Mouse (Mus musculus) lung, postnatal 0 days (tissue): ENCODE measurements around the gene P3h3. TPM values are rescaled to one million over a fixed set of nuclear protein-coding genes. Genes with fewer than 3 reads are reported as not detected.

Source experiments
- ATAC-seq: fragments of 200-750 bp; cut with Nextera tagmentation; 2 replicates; pipeline ENCODE4 v1.8.0; 2017; ENCODE audit warnings: moderate library complexity
- DNase-seq: peaks from one replicate; pipeline ENCODE4 v3.0.0-alpha.2; 2016; ENCODE audit warnings: low spot score
- H3K27ac ChIP-seq: fragments of 300-500 bp; sonication (generic); 2 replicates; pipeline ENCODE4 v1.5.1; 2014; ENCODE audit warnings: antibody characterized with exemption, mild to moderate bottlenecking, low read length, mixed read lengths
- H3K27me3 ChIP-seq: fragments of 300-500 bp; sonication (generic); replicated peaks from 2 replicates; pipeline ENCODE4 v1.6.1; 2014; ENCODE audit warnings: low read length, mixed read lengths; ENCODE audit not compliant: insufficient read depth
- H3K36me3 ChIP-seq: fragments of 300-500 bp; sonication (generic); 2 replicates; pipeline ENCODE4 v1.6.1; 2014; ENCODE audit warnings: low read length, mixed read lengths; ENCODE audit not compliant: insufficient read depth
- H3K4me1 ChIP-seq: fragments of 300-500 bp; sonication (generic); 2 replicates; pipeline ENCODE4 v1.6.1; 2014; ENCODE audit warnings: antibody characterized with exemption, low read depth, low read length, mixed read lengths; ENCODE audit not compliant: insufficient read depth
- H3K4me2 ChIP-seq: fragments of 300-500 bp; sonication (generic); replicated peaks from 2 replicates; pipeline ENCODE4 v1.6.1; 2014; ENCODE audit warnings: low read depth, mild to moderate bottlenecking, low read length, moderate library complexity, mixed read lengths
- H3K4me3 ChIP-seq: fragments of 300-500 bp; sonication (generic); 2 replicates; pipeline ENCODE4 v1.5.1; 2014; ENCODE audit warnings: low read depth, low read length
- H3K9ac ChIP-seq: fragments of 300-500 bp; sonication (generic); replicated peaks from 2 replicates; pipeline ENCODE4 v1.6.1; 2014; ENCODE audit warnings: low read depth, mild to moderate bottlenecking
- H3K9me3 ChIP-seq: fragments of 300-500 bp; sonication (generic); 2 replicates; pipeline ENCODE4 v1.6.1; 2016; ENCODE audit warnings: low read length, mixed read lengths
- CTCF ChIP-seq: IDR thresholded peaks from 2 replicates; pipeline ENCODE4 v1.5.1; 2016; ENCODE audit warnings: antibody characterized with exemption, mild to moderate bottlenecking
- EP300 ChIP-seq: IDR thresholded peaks from 2 replicates; pipeline ENCODE4 v1.6.1; 2016; ENCODE audit warnings: antibody characterized with exemption, mild to moderate bottlenecking, control low read depth
- WGBS: fragments of 180-500 bp; shearing (Covaris S2); extraction: QIAGEN DNeasy Blood & Tissue Kit; methylation state at CpG from one replicate; pipeline ENCODE4 v1.1.7; 2014; 5-methylcytosine and 5-hydroxymethylcytosine counted together
- polyA plus RNA-seq: library from polyadenylated mRNA; unstranded; fragments of >200 nt; fragmentation: Nextera tagmentation; extraction: Ambion mirVana; gene quantifications from 2 replicates; pipeline ENCODE4 v1.2.1, GENCODE M21; 2015

The P3h3 gene
- polyA plus RNA-seq, 1 experiment from 2014 or later, result 8.4 TPM

DNA sequence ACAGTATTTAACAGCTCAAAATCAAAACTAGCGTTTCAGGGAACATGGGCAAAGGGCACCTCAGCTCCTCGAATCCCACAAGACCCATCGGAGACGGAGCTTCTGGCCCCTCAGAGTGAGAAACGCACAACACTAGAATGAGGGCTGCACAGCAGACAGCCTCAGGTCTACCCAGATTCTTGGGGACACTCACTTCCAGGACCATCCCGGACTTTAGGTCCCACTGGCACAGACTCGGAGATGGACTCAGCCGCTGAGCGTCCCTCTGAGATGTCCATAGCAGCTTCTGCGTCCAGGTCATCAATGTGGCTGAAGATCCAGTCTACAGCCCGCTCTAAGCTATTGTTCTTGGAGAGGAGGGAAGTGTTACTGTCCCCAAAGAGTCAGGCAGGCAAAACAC, 40.4 kb downstream of the P3h3 start:
- Histone ChIP-seq H3K4me2 (no peak overlapping the region), H3K27me3 (no peaks in the 10 kb centered on the region), H3K9me3 (no peaks in the 10 kb centered on the region), H3K27ac (no peak overlapping the region), H3K9ac (no peak overlapping the region), H3K36me3 (peaks cover 35% of the 10 kb centered on the region), H3K4me1 (peaks cover 5% of the 10 kb centered on the region; the same call in 1 of the 2 replicates), H3K4me3 (no peak overlapping the region)
- DNase-seq (no peak), ATAC-seq (no peak)
- TF ChIP-seq EP300 (no peak), CTCF (no peak)
- WGBS, result 96% methylated on average over 11 of the region's 11 CpGs

DNA sequence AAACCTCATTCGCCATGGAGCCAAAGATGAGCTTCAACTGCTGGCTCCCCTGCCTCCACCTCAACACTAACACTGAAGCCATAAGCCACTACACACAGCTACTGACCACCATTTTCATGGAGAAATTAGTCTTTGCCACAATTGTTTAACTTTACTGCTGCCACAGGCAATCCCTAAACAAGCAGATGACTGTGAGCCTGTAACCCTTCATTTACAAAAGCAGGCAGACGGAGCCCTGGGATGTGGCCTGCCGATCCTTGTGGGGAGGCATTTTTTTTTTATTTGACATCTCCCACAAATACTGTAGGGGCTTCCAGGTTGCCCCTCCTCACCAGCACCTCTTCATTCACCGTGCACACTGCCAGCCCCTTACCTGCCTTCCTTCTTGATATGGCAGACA, 40.9 kb downstream of the P3h3 start:
- TF ChIP-seq EP300, result no peak
- no peak for TF ChIP-seq CTCF
- ATAC-seq (no peak), DNase-seq (no peak)
- Histone ChIP-seq H3K36me3 (peaks cover 30% of the 10 kb centered on the region), H3K4me1 (peaks cover 5% of the 10 kb centered on the region; the same call in 1 of the 2 replicates), H3K27ac (no peak overlapping the region), H3K4me3 (no peak overlapping the region), H3K9ac (no peak overlapping the region), H3K9me3 (no peaks in the 10 kb centered on the region), H3K4me2 (no peak overlapping the region), H3K27me3 (no peaks in the 10 kb centered on the region)
- WGBS, result 88% methylated on average over 4 of the region's 4 CpGs

DNA sequence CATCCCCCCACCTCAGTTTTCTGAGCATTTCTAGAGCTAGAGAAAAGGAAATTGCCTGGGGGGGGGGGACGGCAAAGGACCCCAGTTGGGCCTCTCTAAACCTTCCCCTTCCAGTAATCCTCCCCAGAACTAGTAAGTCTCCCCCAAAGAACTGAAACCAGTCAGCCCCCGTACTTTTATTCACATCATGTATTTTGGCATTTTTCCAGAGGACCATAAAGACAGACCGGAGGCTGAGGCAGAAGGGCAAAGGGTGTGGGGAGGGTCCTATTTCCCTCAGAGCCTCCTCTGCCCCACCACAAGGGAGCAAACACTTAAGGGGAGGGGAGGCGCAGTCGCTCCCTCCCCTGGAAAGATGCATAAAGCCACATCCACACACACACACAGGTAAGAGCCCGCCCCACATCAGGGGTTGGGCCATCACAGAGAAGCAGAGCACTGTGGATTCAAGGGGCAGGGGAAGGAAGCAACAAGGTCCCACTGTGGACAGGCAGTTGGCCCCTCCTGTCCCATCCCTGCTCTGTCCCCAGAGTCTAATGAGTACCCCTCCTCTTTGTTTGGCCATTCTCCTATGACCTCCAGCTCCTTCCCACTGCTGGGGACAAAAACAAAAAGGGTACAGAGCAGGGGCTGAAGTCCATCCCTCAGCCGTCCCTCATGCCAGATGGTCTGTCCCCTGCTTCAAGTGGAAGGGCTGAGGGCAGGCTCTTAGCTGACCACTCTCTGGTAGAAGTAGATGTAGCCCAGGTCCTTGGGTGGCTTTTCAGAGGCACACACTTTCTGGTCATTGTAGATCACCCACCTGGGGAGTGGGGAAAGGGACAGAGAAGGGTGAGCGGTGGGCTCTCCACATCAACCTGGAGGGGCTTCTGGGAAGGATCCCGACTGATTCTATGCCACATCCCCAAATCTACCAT, 42.4 kb downstream of the P3h3 start:
- 65% methylated on average over 8 of the region's 9 CpGs for WGBS
- TF ChIP-seq CTCF, result no peak
- TF ChIP-seq EP300, result no peak
- peaks cover 18% of the 10 kb centered on the region for H3K36me3 ChIP-seq
- peaks cover 5% of the 10 kb centered on the region; the same call in 1 of the 2 replicates for H3K4me1 ChIP-seq
- no peak overlapping the region for H3K4me2 ChIP-seq
- DNase-seq (no peak), ATAC-seq (no peak)
- no peaks in the 10 kb centered on the region for H3K9me3 ChIP-seq
- H3K27ac ChIP-seq, result no peak overlapping the region
- no peaks in the 10 kb centered on the region for H3K27me3 ChIP-seq
- no peak overlapping the region for H3K4me3 ChIP-seq
- no peak overlapping the region for H3K9ac ChIP-seq

DNA sequence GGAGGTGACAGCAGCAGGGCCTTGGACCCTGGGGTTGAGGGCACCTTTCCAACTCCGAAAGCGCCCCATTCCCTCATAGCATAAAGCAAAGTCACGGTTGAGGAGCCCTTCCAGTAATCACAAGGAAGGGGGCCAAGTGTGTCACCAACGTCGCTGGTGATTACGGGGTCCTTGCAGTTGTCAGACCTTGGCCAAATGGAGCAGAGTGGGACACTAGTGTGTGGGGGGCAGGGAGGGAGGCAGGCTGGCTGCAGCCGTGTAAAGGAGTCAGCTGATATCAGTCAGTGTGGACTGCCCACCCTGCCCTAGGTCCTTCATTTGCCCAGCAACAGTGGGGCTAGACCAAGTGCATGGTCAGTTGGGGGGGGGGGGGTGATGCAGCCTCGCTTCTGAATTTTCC, 43.1 kb downstream of the P3h3 start:
- Histone ChIP-seq H3K9me3 (no peaks in the 10 kb centered on the region), H3K4me2 (peak overlapping the region; percentile 84), H3K27me3 (no peaks in the 10 kb centered on the region), H3K36me3 (peaks cover 12% of the 10 kb centered on the region; the same call in 1 of the 2 replicates), H3K27ac (no peak overlapping the region), H3K4me3 (peak overlapping the region; percentile 52), H3K4me1 (peaks cover 10% of the 10 kb centered on the region; the same call in 1 of the 2 replicates), H3K9ac (no peak overlapping the region)
- 31% methylated on average over 8 of the region's 8 CpGs for WGBS
- DNase-seq (no peak), ATAC-seq (peak; percentile 21)
- TF ChIP-seq CTCF (no peak), EP300 (no peak)

DNA sequence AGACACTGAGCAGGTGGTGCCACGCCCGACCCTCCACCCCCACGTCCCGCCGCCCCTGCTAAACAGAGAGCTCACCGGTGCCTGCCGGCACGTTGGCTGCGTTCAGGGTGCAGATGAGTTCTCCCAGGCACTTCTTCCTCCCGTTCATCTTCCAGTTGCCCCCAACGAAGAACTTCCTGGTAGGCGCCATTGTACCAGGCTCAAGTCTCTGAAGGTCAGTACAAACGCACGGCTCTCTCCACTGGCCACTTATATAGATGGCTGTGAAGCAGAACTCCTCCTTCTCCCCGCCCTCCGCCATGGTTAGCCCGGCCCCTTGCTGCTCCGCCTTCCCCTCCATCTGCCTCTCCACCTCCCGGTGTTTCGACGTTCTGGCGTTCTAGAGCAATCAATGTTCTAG, 43.6 kb downstream of the P3h3 start, which contains the start of gene Tpi1:
Tpi1 (minus strand) TSS at position 364 of the 400 bp plus-strand sequence.
- ATAC-seq (peak; percentile 94), DNase-seq (peak; percentile 98)
- Histone ChIP-seq H3K4me3 (peak within 1 kb of the TSS; percentile 52), H3K27me3 (no peaks in the 10 kb centered on the region), H3K36me3 (peaks cover 6% of the 10 kb centered on the region; the same call in 1 of the 2 replicates), H3K4me2 (peak within 1 kb of the TSS; percentile 84), H3K9me3 (no peaks in the 10 kb centered on the region), H3K9ac (peak within 1 kb of the TSS; percentile 50), H3K27ac (peak within 1 kb of the TSS; percentile 67), H3K4me1 (peaks cover 10% of the 10 kb centered on the region; the same call in 1 of the 2 replicates)
- TF ChIP-seq CTCF (no peak), EP300 (no peak)
- WGBS, result under 1% methylated on average over 22 of the region's 22 CpGs

DNA sequence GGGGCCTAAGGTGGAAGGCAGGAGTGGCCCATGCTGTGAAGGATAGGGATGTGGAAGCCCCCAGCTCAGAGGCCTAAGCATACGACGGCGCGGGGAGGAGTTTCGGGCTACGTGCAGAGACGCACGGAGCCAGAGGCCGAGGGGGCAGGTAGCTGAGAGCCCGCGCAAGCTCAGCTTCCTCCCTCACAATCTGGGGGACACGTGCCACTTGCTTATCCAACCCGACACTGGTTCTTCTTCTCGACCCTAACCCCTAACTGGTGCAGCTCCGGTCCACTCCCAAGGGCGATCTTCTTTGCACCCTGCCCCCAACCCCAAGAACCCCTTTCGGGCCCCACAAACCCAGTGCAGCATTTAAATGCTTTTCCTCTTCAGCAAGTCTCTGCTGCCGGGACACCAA, 44.1 kb downstream of the P3h3 start:
- peak overlapping the region; percentile 52 for H3K4me3 ChIP-seq
- H3K27me3 ChIP-seq, result no peaks in the 10 kb centered on the region
- no peaks in the 10 kb centered on the region for H3K9me3 ChIP-seq
- H3K4me2 ChIP-seq, result peak overlapping the region; percentile 84
- peaks cover 10% of the 10 kb centered on the region; the same call in 1 of the 2 replicates for H3K4me1 ChIP-seq
- DNase-seq, result peak; percentile 71
- 0 out of 2 replicates have a peak, but pooled peaks cover 5% of the 10 kb centered on the region for H3K36me3 ChIP-seq
- H3K9ac ChIP-seq, result peak overlapping the region; percentile 50
- WGBS, result 0% methylated on average over 18 of the region's 18 CpGs
- peak overlapping the region; percentile 67 for H3K27ac ChIP-seq
- peak; percentile 25 for ATAC-seq
- TF ChIP-seq EP300 (no peak), CTCF (no peak)
